Mouse (Mus musculus) heart, postnatal 36 days (tissue): ENCODE results near the gene Atg10. TPM values are rescaled to one million over a fixed set of nuclear protein-coding genes. Genes with fewer than 3 reads are reported as not detected.
"Not testable (repeated sequence)": the region's sequence is repeated elsewhere in the genome, so short reads cannot be mapped to it uniquely, and the experiment has no call there.

Experiments
- DNase-seq, 2 experiments: peaks; one replicate each; pipeline ENCODE4 v3.0.0; 2021 to 2022
- intact Hi-C: fragments of 180-260 bp; cut with DNase I; formaldehyde crosslinking; loops from one replicate; pipeline ENCODE4 v1.15.1; 2025
- total RNA-seq, 2 experiments: library from RNA; stranded (reverse); gene quantifications; 2 replicates each; pipeline ENCODE4 v1.2.3; 2021

Atg10 gene
- total RNA-seq: 10 to 100 TPM; 26.6 to 31.4 TPM

DNA sequence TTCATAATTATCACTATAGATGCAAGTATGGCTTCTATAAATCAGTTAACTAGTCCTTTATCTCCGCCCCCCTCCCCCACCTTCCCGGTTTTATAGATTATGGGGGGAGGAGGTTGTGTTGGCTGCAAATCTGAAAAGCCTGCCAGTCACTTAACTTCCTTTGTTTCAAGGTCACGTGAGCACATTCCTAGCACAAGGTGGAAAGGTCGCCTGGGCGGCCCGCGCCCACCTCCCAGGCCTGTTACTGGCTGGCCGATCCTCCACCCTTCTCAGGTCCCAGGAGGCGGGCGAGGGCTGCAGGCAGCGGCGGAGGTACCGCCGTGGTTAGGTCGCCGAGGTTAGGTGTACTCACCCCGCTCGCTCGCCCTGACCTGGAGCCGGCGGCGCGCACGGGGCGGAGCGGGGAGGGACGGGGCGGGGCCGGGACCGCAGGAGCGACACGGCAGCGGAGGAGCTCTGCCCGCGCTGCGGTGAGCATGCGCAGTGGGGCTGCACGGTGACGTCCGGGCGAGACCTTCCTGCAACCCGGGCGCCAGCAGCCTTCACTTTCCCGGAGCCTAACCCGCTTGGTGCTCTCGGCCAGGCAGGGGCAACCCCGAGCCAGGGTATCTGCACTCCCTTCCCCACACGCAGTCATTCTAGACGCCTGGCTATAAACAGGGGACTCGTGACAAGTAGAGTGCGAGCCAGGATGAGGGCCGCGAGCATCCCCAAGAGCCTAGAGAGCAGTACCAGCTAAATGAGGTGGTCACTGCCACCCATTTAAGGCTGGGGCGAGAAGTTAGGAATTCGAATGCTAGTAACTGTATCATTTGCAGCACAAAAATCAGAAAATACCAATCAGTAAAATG is at the start of gene Atg10:
TSS of gene Atg10 (minus strand) at position 382 of the 851 bp plus-strand sequence.
- peak; percentile 92 to 94 for DNase-seq
- intact Hi-C loops: loop anchor here (1.0 to 10.0 kb wide), 5 partner anchors 62 to 411 kb away; partner anchors contain the start of genes Rps23 and Ssbp2

DNA sequence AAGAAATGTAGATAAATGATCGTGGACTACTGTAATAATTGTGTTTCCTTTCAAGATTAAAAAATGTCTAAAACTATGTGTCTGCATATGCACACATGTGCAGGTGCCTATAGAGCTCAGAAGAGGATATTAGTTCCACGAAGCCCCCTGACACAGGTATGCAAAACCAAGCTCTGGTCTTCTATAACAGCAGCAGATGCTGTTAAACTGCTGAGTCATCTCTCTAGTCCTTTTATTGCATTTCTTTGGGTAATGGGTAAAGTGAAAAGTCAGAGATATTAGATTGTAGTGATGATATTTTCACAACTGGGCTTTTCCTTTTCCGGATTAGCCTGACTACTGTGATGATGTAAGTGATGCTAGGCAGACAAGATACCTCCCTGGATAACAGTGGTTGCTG is 28.6 kb upstream of the Atg10 start:
- intact Hi-C loops: no loop called here
- no peak for DNase-seq

- intact Hi-C loops: no loop called here
- DNase-seq: no peak
Measured at GRCm38 (mm10) chr13:91251636-91252035, 27.9 kb upstream of the Atg10 start.

DNA sequence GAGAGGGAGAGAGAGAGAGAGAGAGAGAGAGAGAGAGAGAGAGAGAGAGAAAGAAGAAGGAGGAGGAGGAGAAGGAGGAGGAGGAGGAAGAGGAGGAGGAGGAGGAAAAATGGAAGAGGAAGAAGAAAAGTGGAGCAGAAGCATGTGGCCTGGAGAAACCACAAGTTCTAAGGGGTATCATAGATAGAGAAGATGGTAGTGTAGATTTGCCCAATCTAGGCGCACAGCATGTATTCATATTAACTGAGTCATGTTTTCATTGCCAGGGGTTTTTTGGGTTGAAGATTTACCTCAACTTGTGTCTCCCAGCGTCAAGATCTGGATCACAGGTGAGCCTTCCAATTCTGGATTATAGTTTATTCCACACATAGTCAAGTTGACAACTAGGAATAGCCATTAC is 26.3 kb upstream of the Atg10 start:
- DNase-seq, intact Hi-C loops: not testable (repeated sequence)

DNA sequence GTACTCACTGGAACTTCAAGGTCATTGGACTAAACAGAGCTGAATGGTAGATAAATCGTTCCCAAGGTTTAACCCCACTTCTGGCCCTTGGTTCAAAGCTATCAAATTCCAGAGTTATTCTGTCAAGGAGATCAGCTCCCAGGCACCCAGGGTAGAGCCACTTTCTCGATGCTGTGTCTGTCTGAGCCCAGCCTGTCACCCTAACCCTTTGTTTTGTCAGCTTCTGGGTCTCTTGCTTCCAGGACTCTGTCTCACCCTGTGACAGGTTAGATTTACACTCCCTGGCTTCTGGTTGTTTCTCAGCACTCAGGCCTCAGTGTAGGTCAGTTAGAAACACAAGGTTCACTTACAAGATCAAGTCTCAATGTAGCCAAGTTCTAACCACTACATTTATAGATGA is 22.7 kb upstream of the Atg10 start:
- no peak for DNase-seq
- intact Hi-C loops: no loop called here

GRCm38 (mm10) chr13:91237976-91238375 is 14.2 kb upstream of the Atg10 start:
- intact Hi-C loops: no loop called here
- DNase-seq: no peak

GRCm38 (mm10) chr13:91236884-91237283 is 13.1 kb upstream of the Atg10 start:
- intact Hi-C loops: no loop called here
- no peak for DNase-seq

- intact Hi-C loops: loop anchor here (1.0 to 10.0 kb wide), 4 partner anchors 62 to 410 kb away; partner anchors contain the start of genes Rps23 and Ssbp2
- DNase-seq: no peak
Measured at GRCm38 (mm10) chr13:91224438-91224814, 658 bp upstream of the Atg10 start.

- DNase-seq: peak in 1 of 2 experiments; percentile 8
- intact Hi-C loops: loop anchor here (2.0 to 10.0 kb wide), 4 partner anchors 61 to 412 kb away; partner anchors contain the start of gene Rps23
Measured at GRCm38 (mm10) chr13:91223063-91223462, 705 bp downstream of the Atg10 start.

- DNase-seq: no peak
- intact Hi-C loops: loop anchor here (2.0 to 10.0 kb wide), 4 partner anchors 59 to 413 kb away; partner anchors contain the start of gene Rps23
Measured at GRCm38 (mm10) chr13:91221696-91222095, 2.1 kb downstream of the Atg10 start.

GRCm38 (mm10) chr13:91217691-91218090 is 6.1 kb downstream of the Atg10 start:
- no peak for DNase-seq
- intact Hi-C loops: no loop called here

- no peak for DNase-seq
- intact Hi-C loops: no loop called here
Measured at GRCm38 (mm10) chr13:91216656-91217205, 7.0 kb downstream of the Atg10 start.

- intact Hi-C loops: no loop called here
- no peak for DNase-seq
Measured at GRCm38 (mm10) chr13:91212958-91213357, 10.8 kb downstream of the Atg10 start.

GRCm38 (mm10) chr13:91206237-91206636 is 17.5 kb downstream of the Atg10 start:
- intact Hi-C loops: no loop called here
- DNase-seq: peak in 1 of 2 experiments; percentile 20

GRCm38 (mm10) chr13:91202564-91202963 is 21.2 kb downstream of the Atg10 start:
- no peak for DNase-seq
- intact Hi-C loops: no loop called here

DNA sequence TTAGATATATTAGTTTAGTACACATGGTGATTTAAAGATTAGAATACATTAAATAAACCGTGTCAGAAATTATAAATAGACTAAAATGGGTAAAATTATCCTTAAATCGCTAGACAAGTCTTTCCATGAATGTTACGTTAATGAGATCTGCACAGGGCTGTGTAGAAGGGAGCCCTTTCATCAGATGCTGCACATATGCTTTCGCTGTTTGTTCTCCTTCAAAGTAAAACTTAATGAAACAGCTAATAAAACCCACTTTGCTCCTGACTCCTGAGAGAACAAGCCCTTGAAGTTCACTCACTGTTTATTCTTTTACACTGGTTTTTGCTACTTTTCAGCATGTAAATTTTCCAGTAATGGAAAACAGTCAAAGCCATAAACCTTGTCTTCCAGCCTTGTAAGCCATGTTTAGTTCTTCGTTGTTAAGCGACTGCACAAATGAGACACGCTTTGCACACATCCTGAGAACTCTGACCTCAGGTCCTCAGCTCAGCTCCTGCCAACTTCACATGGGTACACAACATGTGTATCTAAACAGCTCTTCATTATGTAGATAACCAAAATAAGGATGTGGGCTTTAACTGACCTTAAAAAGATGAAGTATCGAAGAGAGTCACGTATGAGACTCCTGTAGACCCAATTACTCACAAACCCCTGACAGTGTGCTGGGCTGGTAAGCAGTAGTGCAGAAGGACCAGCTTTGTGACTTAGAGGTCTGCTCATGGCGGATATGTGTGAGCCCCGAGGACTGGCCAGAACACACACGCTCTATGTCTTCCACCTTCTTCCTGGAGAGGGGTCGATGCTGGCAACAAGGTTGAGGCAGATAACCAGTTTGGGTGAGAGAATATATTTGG is 36.2 kb downstream of the Atg10 start:
- intact Hi-C loops: no loop called here
- DNase-seq: no peak

DNA sequence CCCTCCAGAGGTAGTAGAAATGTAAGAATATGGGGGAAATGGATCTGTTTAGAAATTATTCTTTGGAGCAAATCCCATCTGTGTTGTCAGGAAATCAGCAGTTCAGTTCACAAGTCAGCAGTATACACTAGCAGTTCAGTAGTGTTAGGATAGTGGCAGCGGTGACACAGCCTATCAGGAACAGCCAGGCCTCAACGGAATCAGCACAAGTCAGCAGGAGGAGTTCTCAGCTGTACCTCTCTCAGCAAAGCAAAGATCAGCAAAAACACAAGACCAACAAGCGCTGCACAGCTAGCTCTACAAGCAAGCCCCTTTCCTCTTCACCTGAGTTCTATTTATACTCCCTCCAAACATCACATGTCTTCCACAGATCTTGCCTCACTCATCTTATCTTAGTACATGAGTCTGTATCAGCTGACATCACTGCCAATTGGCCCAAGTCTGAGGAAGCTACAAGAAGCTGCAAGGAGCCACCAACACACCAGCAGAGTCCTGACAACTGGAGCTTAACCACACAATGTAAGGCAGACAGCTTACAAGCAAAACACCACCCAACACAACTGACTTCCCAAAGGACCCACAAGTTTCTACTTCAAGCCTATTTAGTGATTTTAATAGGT is 38.4 kb downstream of the Atg10 start:
- DNase-seq: no peak
- intact Hi-C loops: no loop called here

DNA sequence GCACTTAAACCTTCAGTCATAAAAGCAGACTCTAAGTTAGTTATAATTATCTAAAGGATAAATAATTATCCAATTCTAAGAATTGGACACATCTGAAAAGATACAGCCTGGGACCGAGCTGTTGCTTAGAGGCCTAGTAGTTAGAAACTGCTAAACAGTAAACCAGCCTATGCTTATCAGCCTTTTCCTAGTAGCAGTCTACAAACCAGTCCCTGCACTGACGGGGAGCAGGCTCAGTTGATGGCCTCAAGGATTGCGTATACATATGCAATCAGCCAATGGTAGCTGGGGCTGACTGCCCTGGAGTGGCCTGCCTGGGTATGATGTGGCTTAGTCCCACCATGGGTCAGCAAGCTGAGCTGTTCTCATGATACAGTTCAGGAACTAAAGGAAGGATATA is 39.5 kb downstream of the Atg10 start:
- intact Hi-C loops: no loop called here
- no peak for DNase-seq

- intact Hi-C loops: no loop called here
- DNase-seq: no peak
Measured at GRCm38 (mm10) chr13:91180364-91180763, 43.4 kb downstream of the Atg10 start.

GRCm38 (mm10) chr13:91179174-91179899 is 44.4 kb downstream of the Atg10 start:
- intact Hi-C loops: no loop called here
- DNase-seq: no peak
